Mouse (Mus musculus) embryo, embryonic 10 days (tissue): ENCODE measurements around the gene Fbxo17.
A peak's percentile ranks its signal among the peaks of the same experiment; 100 is the strongest.

Experiments used
- DNase-seq: peaks from one replicate; pipeline ENCODE4 v3.0.0-alpha.2; 2015; ENCODE audit warnings: low spot score

Gene Fbxo17

DNA sequence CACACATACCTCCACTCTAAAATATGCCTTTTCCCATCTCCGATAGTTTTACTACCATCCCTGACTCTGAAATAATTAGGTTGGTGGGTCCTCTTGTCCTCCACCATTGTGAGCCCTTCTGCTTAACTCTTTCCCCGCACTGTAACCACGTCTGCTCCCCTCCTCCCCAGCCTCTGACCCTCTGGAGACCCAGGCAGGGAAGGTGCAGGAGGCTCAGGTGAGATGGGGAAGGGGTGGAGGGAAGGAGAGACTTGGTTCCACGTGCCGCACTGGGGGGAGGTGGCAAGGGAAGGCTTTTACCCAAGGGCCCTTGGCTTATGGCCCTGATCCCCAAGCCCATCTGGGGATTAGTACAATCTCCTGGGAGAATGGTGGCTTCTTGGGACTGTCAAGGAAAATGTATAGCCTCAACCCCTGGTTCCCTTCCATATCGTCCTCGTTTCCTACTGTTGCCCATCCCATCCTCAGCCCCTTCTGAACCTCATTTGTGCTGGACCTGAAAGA lies 50.9 kb downstream of the Fbxo17 start, which contains the start of gene Nfkbib:
Nfkbib (minus strand) TSS at position 51 of the 504 bp plus-strand sequence.
- DNase-seq, result no peak

DNA sequence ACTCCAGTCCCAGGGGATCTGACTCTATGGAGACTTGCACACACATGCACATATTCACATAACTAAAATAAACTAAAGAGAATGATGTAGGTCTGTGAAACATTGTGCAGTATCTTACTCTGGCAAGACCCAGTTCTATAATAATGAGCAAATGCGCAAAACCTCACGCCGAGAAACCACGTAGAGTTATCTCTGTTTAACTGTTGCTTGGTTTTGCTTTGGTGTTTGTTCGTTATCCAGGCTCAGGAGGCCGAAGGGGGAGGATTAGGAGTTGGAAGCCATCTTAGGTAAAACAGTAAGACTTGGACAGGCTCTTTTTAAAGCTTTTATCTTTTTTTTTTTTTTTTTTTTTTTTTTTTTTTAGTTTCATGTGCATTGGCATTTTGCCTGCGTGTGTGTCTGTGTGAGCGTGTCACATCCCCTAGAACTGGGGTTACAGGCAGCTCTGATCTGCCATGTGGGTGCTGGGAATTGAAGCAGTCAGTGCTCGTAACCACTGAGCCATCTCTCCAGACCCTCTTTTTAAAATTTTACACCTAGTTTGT lies 52.9 kb downstream of the Fbxo17 start:
- no peak for DNase-seq

DNA sequence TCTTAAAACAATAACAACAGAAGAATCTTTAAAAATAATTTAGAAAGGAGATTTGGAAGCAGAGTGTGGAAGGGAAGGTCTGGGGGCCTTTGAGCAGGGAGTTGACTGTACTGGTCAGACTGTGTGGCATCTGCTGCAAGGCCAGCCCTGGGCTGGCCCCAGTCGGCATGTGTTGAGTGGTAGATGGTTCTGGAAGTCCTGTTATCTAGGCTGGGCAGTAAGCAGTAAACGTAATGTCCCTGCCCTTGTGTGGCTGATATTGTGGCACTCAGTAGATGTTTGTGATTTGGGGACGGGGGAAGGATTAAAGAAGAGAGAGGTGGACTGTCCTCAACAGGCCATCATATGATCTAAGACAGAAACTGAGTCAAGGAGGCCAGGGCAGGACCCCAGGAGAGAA lies 53.7 kb downstream of the Fbxo17 start:
- no peak for DNase-seq

DNA sequence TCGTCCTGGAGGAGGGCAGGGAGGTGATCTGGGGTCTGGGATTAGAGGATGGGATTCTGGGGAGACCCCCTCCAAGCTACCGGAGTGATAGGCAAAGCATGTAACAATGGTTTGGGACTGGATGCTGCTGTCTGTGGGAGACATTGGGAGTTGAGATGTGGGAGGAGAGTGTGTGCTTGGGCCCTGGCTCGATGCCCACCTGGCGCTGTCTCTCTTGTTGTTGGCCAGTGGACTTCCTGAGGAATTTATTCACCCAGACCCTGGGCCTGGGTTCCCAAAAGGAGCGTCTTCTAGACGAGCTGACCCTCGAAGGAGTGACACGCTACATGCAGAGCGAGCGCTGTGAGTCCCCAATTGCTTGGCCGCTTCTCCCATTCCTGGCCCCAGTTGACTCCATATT lies 55.3 kb downstream of the Fbxo17 start:
- DNase-seq, result no peak

DNA sequence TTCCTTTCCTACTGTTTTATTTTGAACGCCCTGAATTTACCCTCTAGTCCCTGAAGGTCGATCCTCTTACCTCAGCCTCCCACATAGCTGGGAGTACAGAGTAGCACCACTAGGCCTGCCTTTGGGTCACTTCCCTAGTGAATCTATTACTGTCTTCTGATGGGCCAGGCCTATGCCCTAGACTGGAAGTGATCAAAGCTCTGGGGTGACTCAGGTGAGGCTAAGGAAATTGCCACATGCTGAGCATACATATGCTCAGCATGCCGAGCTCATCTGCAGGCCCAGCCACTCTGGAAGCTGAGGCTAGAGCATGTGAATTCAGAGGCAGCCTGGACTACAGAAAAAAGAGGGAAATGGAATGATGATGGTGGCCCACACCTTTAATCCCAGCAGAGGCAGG lies 56.6 kb downstream of the Fbxo17 start:
- DNase-seq, result no peak

DNA sequence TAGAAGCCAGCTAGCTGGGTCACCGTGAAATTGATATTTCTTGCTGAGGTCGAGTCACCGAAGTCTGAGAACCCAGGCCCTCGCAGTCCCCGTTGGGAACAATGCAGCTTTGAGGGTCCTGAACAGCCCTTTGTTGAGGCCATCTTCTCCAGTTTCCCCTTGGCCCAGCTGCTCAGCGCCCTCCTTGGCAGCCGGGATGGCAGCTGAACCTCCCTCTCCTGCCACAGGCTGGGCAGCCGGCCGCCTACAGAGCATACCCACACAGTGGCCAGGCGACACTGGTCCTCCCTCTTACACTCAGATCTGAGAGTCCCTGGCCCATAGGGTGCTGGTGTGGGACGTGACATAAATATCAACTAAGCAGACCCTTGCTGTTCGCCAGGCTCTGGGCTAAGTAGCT lies 57.6 kb downstream of the Fbxo17 start:
- DNase-seq, result no peak

DNA sequence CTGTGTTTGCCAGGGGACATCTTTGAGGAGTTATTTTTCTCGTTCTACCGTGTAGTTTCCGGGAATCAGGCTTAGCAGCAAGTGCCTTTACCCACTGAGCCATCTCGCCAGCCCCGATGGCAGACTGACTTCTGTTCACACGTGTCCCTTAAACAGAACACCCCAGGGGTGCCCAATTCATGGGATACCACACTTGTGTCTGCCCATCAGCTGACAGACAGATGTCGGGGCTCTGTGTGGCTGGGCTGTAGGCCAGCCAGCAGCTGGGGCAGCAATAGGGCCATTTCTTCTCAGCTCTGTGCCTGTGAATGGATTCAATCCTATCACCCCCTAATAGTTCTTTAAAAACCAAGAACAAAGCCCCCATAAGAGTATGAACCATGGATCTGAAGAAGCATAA lies 58.5 kb downstream of the Fbxo17 start:
- DNase-seq, result no peak

DNA sequence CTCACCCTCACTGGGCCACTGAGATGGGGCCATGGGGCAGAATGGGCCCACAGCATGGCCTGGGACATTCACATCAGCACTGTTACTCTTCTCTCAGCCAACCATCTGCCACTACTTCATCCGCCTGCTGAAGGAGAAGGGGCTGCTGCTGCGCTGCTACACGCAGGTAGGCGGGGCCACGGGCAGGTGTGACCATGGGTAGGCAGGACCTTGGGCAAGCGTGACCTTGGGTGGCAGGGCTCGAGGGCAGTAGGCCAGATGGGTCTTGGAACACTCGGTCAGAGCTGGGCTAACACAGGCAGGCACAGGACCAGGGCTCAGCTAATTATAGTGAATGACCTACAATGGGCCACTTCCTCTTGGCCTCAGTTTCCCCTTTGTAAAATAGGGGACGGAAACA lies 62.2 kb downstream of the Fbxo17 start:
- DNase-seq, result no peak

DNA sequence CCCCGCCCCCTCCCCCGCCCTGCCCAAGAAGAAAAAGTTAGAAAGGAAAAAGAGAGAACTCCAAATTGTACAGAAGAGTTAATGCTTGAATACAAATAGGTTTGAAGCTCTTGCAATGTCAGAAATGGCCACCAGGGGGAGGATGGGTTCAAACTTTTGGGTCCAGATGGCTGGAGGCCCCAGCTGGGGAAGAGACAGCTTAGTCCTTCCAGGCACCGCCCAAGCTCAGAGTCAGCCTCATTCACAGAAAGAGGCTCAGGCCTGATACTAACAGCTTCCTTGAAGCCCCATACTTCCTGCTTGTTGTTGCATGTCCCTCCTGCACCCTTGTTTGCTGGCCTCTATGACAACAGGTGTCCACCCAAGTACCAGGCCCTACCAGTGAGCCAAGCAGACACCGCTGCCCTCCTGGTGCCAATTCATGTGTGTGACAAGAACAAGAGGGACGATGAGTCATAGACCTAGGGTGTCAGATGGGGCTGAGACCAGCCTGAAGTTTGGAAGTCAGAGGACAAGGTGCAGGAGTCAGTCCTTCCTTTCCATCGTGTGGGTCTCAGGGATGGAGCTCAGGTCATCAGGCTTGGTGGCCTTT lies 63.6 kb downstream of the Fbxo17 start:
- DNase-seq, result peak; percentile 88

DNA sequence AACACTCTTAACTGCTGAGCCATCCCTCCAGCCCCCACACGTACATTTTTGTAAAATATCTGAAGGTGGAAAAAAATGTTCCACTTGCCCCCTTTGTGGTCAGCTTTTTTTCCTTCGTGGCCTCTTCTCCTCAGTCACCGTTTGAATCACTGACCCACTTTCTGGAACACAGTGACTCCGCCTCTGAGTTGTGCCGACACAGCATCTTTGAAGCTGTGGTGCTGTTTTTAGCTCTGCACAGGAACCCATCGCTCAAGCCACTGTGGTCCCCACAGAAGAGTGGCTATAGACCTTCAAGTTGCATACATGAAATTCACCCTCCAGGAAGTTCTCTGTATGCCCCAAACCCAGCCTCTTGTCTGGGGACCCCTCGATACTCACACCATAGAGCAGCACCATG lies 64.3 kb downstream of the Fbxo17 start:
- no peak for DNase-seq

DNA sequence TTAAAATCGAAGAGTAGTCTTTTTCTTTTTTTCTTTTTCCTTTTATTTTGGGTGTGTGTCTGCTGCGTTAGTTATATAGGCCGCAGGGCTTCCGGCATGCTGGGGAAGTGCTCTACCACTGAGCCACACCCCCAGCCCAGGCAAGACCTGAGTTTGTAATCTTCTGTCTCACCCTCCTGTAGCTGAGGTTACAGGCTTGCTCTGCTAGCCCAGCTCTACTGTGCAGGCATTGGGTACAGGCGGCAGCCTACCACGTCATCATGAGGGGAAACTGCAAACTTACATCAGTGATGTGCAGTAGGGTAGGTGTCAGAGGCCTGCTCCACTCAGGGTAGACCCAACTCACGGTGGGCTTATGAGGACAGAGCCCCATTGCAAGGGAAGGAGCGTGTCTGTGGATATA lies 64.7 kb downstream of the Fbxo17 start:
- no peak for DNase-seq

DNA sequence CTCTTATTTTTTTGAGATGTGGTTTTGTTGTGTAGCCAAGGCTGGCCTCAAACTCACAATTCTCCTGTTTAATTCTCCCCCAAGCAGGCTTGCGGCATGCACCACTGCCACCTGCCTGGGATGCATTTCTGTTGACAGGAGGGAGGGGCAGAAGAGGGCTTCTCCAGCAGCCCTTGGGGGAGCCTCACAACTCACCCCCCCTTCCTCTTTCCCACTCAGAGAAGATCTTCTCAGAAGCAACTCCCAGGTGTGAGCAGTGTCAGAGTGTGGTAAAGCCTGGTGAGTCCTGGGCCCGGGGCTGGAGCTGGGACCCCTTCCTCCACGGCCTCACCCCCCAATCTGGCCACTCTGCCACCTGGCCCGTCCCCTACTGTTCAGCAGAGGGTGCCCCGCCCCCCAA lies 68.6 kb downstream of the Fbxo17 start:
- DNase-seq, result no peak
